Mouse (Mus musculus): ENCODE results near the gene Klhl42.

Klhl42 gene

GRCm38 (mm10) chr6:147087736-147088135 lies 3.4 kb upstream of the Klhl42 start:
- DNase-seq = no peak

GRCm38 (mm10) chr6:147088517-147088916 lies 2.7 kb upstream of the Klhl42 start:
- no peak for DNase-seq

- DNase-seq = no peak
These were observed 988 bp upstream of the Klhl42 start for GRCm38 (mm10) chr6:147090191-147090590.

- peak in 1 of 2 experiments; percentile 52 for DNase-seq
These were observed 957 bp downstream of the Klhl42 start for GRCm38 (mm10) chr6:147092136-147092535.

- no peak for DNase-seq
These were observed 3.6 kb downstream of the Klhl42 start for GRCm38 (mm10) chr6:147094771-147095170.

- no peak for DNase-seq
These were observed 4.9 kb downstream of the Klhl42 start for GRCm38 (mm10) chr6:147096109-147096508.

GRCm38 (mm10) chr6:147096934-147097333 lies 5.8 kb downstream of the Klhl42 start:
- no peak for DNase-seq

- no peak for DNase-seq
These were observed 6.3 kb downstream of the Klhl42 start for GRCm38 (mm10) chr6:147097346-147097929.

- DNase-seq = no peak
These were observed 8.5 kb downstream of the Klhl42 start for GRCm38 (mm10) chr6:147099458-147100277.

GRCm38 (mm10) chr6:147102293-147102692 lies 11.1 kb downstream of the Klhl42 start:
- DNase-seq = no peak

- no peak for DNase-seq
These were observed 14.3 kb downstream of the Klhl42 start for GRCm38 (mm10) chr6:147105529-147105928.

- no peak for DNase-seq
These were observed 15.5 kb downstream of the Klhl42 start for GRCm38 (mm10) chr6:147106716-147107115.

- DNase-seq = peak in 1 of 2 experiments; percentile 51
These were observed 18.1 kb downstream of the Klhl42 start for GRCm38 (mm10) chr6:147109283-147109682.

- peak; percentile 63 to 86 for DNase-seq
These were observed 25.4 kb downstream of the Klhl42 start for GRCm38 (mm10) chr6:147116579-147116978.

- no peak for DNase-seq
These were observed 26.6 kb downstream of the Klhl42 start for GRCm38 (mm10) chr6:147117764-147118163.

GRCm38 (mm10) chr6:147118190-147118589 lies 27.0 kb downstream of the Klhl42 start:
- no peak for DNase-seq

GRCm38 (mm10) chr6:147121320-147121719 lies 30.1 kb downstream of the Klhl42 start:
- no peak for DNase-seq

GRCm38 (mm10) chr6:147127239-147127638 lies 36.1 kb downstream of the Klhl42 start:
- DNase-seq = no peak

GRCm38 (mm10) chr6:147138260-147138659 lies 47.1 kb downstream of the Klhl42 start:
- DNase-seq = no peak

- DNase-seq = no peak
These were observed 49.5 kb downstream of the Klhl42 start for GRCm38 (mm10) chr6:147140600-147141154.

GRCm38 (mm10) chr6:147144664-147145063 lies 53.5 kb downstream of the Klhl42 start:
- DNase-seq = peak in 1 of 2 experiments; percentile 44

GRCm38 (mm10) chr6:147145277-147145676 lies 54.1 kb downstream of the Klhl42 start:
- DNase-seq = peak; percentile 73 to 90

- DNase-seq = no peak
These were observed 54.6 kb downstream of the Klhl42 start for GRCm38 (mm10) chr6:147145753-147146152.

GRCm38 (mm10) chr6:147151069-147151468 lies 59.9 kb downstream of the Klhl42 start:
- no peak for DNase-seq

Measured in lung, postnatal 4 days (tissue).